Mouse (Mus musculus) lung, postnatal 4 days (tissue): ENCODE measurements around the gene Hamp2.
"Not testable (repeated sequence)": the region's sequence is repeated elsewhere in the genome, so short reads cannot be mapped to it uniquely, and the experiment has no call there.

Experiments used
- DNase-seq, 2 experiments: peaks; one replicate each; pipeline ENCODE4 v3.0.0; 2021

Gene Hamp2

DNA sequence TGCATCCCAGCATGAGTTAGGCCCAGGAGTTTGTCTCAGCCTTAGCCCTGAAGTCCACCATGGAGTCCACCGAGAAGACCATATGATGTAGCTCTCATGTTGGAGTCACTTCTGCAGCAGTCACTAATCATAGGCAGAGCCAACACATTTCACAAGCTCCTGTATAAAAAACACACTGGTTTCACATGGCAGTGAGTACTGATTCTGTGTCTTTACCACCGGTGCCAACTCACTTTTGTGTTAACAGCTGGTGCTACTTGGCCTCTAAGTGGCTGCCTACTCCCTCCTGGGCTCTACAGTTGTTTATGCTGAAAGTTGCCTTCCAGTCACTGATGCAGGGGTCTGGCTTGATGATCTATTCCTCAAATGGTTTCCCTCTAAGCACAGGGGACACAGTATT lies at the start of gene Hamp2:
Gene Hamp2, minus strand, starts transcription at position 101 of the 400 bp plus-strand sequence.
- not testable (repeated sequence) for DNase-seq

DNA sequence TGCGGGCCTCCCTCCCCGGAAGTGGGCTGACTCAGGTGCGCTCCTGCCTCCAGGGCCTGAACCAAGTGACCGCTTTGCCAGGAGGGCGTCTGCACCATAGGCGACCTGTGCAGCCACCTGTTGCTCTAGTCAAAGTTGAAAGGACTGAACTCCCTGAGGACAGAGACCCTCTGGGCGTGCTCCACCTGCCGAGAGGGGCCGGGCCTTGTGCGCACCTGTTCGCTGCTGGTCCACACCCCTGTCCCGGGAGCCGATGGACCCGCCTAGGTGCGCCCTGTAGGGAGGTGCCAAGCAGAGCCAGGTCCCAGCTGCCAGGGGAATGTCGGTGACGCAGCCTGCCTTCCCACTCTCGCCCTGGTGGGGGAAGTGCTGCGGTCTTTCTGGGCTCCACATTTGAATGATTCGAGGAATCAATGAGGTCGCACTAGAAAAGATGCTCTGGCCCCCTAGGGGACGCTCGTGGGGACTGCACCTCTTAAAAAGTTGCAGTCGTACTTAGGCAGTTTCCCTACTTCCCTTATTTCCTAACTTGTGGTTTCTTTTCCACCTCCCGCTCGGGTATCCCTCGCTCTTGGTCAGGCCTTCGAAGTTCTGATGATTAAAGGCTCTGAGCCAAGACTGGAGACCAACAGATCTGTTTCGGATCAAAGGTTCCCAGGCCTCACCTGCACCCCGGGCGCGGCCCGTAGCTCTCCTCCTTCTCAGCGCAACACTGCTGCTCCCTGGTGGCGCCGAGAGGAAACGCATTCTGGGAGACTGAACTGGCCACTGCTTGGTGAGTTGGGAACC lies 49.2 kb upstream of the Hamp2 start, which contains the start of gene Fam187b:
Gene Fam187b, plus strand, starts transcription at position 290 of the 789 bp plus-strand sequence.
- peak; percentile 93 to 94 for DNase-seq

DNA sequence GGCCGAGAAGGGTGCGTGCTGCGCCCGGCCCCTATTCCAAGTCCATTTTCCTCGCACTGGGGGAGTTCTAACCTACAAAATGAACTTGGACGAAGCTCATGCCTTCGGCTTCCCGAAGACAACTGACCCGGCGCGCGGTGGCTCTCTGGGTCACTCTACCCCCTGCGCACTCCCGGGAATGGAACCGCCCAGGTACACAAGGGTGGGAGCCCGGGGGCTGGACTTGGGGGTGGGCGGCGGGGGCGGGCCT lies 48.7 kb upstream of the Hamp2 start, which contains the start of gene Lsr:
Gene Lsr, minus strand, starts transcription at position 214 of the 250 bp plus-strand sequence.
- no peak for DNase-seq

DNA sequence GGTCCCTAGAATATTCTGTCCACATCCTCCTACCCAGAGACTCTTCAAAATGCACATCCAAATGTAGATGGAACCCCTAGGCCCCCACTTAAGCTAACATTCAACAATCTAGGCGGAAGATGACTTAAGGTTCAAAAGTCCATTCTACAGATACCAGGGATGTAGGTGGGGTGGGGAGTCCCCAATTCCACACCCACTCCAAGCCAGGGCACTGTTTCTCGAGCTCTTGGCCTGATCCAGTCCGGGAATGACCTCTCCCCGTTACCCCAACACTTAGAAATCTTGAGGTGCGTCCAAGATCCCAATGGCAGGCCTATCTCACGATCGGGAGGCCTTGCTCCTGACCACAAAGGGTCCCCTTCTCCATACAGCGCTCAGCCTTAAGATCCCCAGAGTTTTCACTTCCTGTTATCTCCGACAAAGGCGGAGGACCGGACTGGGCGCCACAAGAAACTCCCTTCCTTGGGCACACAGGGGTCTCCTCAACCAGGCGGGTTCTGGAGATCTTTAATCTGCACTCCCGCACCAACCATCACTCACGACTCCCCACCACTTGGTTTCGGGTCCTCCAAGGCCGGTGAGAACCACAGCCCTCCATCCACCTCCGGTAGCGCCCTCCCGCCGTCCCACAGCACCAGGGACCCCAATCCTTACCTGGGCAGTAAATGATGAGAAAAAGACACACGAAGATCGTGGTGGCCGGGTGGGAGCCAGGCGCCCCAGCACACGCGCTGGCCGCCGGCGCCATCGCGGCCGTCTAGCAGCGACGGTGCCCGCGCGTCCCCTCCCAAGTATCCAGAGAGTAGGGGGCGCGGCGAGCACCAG lies 48.2 kb upstream of the Hamp2 start:
- peak in 1 of 2 experiments; percentile 22 for DNase-seq

- DNase-seq, result no peak
Measured at GRCm38 (mm10) chr7:30971901-30972300, 47.4 kb upstream of the Hamp2 start.

DNA sequence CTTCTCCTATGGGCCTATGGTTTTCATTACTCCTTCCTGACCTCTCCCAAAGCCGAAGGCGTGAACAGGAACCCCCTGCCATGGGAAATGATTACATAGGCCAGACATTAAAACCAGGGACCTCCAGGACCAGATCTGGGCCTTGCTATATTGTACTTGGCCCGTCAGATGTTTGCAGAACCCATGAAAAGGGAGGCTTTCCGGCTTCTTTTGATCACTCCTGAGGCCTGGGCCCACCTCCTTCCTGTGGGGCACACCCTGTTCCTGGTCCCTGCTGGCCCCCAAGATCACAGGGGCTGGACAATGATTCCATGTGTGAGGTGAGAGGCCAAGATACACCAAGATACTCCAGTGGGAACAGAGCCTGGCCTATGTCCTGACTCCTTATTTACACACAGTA lies 44.7 kb upstream of the Hamp2 start:
- DNase-seq, result no peak

DNA sequence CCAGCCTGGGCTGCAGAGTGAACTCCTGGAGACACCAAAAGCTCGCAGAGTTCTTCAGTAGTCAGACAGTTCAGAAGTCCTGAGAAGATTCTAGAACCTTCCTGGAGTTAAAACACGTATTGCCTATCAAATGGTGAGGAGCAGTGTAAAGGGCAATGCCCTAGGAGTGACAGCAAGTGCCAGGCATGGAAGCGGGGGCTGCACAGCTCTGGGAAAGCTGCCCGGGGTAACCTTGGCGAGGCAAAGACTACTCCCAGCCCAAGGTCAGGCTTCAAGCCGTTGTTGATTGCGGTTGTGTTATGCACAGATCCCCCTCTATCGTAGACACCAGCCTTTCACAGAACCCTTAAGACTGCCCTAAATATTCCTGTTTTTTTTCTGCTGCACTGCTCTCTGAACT lies 44.1 kb upstream of the Hamp2 start:
- DNase-seq, result no peak

DNA sequence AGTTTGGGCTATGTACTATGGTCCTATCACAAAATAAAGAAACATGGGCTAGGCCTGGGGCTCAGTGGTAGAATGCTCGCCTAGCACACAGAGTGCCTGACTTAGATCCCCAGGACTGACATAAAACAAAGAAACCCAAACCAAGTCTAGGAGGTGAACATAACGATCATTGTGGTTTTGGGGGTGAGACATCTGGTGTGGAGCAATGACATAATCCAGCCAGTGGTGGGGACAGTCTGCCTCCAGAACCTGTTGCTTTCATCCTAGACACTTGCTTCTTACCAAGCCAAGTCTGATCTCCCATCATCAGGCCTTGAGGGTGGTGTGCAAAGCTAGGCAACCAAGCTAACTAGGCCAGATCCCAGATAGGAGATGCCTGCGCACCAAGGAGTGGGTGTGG lies 42.2 kb upstream of the Hamp2 start:
- no peak for DNase-seq

GRCm38 (mm10) chr7:30965677-30966076 lies 41.2 kb upstream of the Hamp2 start:
- DNase-seq, result no peak

- no peak for DNase-seq
Measured at GRCm38 (mm10) chr7:30964366-30964765, 39.9 kb upstream of the Hamp2 start.

GRCm38 (mm10) chr7:30962862-30963261 lies 38.4 kb upstream of the Hamp2 start:
- DNase-seq, result no peak

DNA sequence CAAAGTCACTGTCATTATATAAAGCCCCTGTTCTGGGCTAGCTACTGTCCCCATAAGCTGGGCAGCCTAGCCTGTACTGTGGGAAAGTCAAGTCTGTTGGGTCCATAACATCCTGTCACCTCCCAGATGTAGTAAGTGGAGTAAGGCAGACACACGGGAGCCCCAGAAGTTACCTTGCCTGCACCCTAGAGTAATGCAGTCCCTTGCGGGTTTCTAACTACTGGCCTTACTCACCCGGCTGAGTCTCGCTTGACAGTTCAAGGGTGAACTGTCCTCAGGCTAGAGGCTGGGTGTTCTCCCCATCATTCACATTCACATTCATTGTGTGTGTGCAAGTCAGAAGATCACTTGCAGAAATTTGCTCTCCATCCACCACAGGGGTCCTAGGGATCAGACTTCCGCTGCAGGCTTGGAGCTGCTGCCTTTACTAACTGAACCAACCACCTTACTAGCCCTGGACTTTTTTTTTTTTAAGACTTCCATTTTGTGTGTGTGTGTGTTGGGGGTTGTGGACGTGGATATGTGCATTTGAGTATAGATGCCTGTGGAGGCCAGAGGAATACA lies 35.4 kb upstream of the Hamp2 start:
- no peak for DNase-seq

GRCm38 (mm10) chr7:30958866-30959487 lies 34.5 kb upstream of the Hamp2 start:
- no peak for DNase-seq

GRCm38 (mm10) chr7:30958109-30958865 lies 33.8 kb upstream of the Hamp2 start:
- no peak for DNase-seq

DNA sequence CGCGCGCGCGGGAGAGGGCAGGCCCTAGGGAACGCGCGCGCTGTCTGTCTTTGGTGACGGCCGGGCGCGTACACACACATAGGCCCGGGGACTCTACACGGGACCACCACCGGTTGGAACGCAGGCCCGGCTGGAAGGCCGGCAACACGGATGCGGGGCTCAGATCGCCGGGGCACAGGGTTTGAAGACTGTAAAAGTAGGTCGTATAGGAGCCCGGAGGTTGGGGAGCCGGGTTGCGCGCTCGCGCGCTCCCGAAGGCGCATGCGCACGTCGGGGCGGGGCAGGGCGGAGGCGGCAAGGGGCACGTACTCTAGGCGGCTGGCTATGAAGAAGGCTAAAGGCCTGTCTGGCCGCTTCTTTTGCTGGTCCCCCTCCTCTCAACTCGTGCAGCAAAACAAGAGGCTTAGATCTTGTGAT lies 32.9 kb upstream of the Hamp2 start:
- DNase-seq, result peak; percentile 94

- peak; percentile 84 to 92 for DNase-seq
Measured at GRCm38 (mm10) chr7:30956756-30957366, 32.4 kb upstream of the Hamp2 start, which contains the start of gene Usf2. Gene Usf2 (minus strand): TSS chr7:30956803.

- peak in 1 of 2 experiments; percentile 65 for DNase-seq
Measured at GRCm38 (mm10) chr7:30956357-30956751, 31.9 kb upstream of the Hamp2 start.

- DNase-seq, result peak; percentile 89 to 92
Measured at GRCm38 (mm10) chr7:30955584-30956356, 31.3 kb upstream of the Hamp2 start.

DNA sequence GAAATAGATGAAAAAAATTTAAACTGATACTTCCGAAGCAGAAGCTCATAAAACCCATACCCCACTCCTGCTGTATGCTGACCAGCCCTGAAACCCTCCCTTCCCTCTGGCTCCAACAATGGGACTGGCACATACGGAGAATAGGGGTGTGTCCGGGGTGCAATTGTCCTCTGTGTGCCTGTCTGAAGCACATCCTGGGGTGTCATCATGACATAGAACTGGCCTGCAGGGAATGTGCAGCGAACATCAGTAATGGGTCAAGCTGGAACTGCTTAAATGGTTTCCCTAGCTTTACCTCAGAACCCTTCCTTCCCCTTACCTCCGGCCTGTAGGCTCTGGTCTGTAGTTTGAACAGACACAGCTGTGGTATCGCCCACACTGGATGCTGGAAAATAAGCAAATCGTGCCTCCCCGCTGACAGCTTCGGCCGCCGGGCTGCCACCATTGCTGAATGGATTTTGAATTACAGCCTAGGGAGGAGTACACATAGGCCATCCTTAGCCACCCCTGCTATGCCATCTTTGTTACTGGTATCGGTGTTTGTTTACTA lies 30.6 kb upstream of the Hamp2 start:
- no peak for DNase-seq

DNA sequence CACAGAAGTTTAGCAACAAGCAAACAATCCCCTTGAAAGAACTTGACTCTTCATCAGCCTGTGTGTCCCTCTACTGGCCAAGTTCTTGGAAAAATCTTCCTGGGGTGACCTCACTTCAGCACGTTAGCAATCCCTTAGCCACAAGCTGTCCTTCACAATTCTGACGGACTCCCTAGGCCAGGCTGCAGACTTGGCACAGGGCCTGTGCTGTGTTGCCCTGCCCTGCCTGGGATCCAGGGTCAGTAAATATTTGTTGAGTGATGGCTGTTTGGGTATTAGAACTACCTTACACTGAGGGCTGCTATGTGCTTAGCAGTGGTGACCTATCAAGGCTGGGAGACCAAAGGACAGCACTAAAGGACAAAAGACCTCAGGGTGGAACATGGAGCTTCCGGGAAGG lies 29.6 kb upstream of the Hamp2 start:
- peak in 1 of 2 experiments; percentile 40 for DNase-seq

- peak in 1 of 2 experiments; percentile 40 for DNase-seq
Measured at GRCm38 (mm10) chr7:30953459-30953858, 29.0 kb upstream of the Hamp2 start.
